Mouse (Mus musculus) thymus, adult 2 months (tissue): ENCODE measurements around the gene Ccni.

Experiments
- CTCF ChIP-seq: fragments of 200-500 bp; IDR thresholded peaks from 2 replicates; pipeline ENCODE4 v1.5.1; 2012; ENCODE audit warnings: mild to moderate bottlenecking, control low read depth, low read length, moderate library complexity, borderline replicate concordance; ENCODE audit not compliant: control insufficient read depth, poor library complexity, insufficient read depth; ENCODE audit errors: extremely low read depth
- POLR2A ChIP-seq: fragments of 200-500 bp; IDR thresholded peaks from 2 replicates; pipeline ENCODE4 v1.6.1; 2012; ENCODE audit warnings: mild to moderate bottlenecking, low read length, control low read depth, moderate library complexity; ENCODE audit not compliant: control insufficient read depth, poor library complexity, insufficient read depth; ENCODE audit errors: extremely low read depth

DNA sequence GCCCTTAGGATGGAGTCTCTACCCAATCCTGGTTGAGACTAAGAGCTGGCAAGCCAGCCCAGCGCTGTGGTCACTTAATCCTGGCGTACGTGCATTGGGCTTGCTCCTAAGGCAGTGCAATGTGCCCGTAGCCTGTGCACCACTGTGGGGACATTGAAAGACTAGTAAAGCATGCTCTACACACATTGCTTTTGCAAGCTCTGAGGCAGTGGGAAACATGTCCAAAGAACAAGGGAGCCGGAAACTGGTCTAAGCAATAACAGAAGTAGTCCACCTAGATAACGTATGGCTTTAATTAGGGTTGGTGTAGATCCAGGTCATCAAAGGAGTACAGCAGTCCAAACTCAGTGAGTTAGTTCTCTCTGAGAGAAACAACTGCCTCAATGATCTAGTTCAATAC, 37.6 kb downstream of the Ccni start:
- TF ChIP-seq CTCF (no peak), POLR2A (no peak)
